Mouse (Mus musculus) kidney, adult 2 months (tissue): ENCODE measurements around the gene Dennd2a. TPM values are rescaled to one million over a fixed set of nuclear protein-coding genes. Genes with fewer than 3 reads are reported as not detected.
"Not testable (repeated sequence)": the region's sequence is repeated elsewhere in the genome, so short reads cannot be mapped to it uniquely, and the experiment has no call there.

Source experiments
- DNase-seq: peaks from one replicate; pipeline ENCODE4 v3.0.0; 2021
- H3K27ac ChIP-seq: fragments of 200-500 bp; 2 replicates; pipeline ENCODE4 v1.5.1; 2012; ENCODE audit warnings: low read depth, low read length, control low read depth, inconsistent platforms; ENCODE audit not compliant: insufficient read depth
- H3K27me3 ChIP-seq: fragments of 200-500 bp; replicated peaks from 2 replicates; pipeline ENCODE4 v1.6.1; 2012; ENCODE audit warnings: mild to moderate bottlenecking, moderate library complexity, low read length, inconsistent platforms; ENCODE audit not compliant: control insufficient read depth, insufficient read depth
- H3K36me3 ChIP-seq: fragments of 200-500 bp; 2 replicates; pipeline ENCODE4 v1.6.1; 2012; ENCODE audit warnings: mild to moderate bottlenecking, moderate library complexity, low read length, inconsistent platforms; ENCODE audit not compliant: control insufficient read depth, insufficient read depth
- H3K4me1 ChIP-seq: fragments of 200-500 bp; 2 replicates; pipeline ENCODE4 v1.6.1; 2011; ENCODE audit warnings: low read length; ENCODE audit not compliant: control insufficient read depth, insufficient read depth
- H3K4me3 ChIP-seq: fragments of 200-500 bp; 2 replicates; pipeline ENCODE4 v1.5.1; 2011; ENCODE audit warnings: mild to moderate bottlenecking, low read depth, low read length, control low read depth; ENCODE audit not compliant: insufficient read depth
- CTCF ChIP-seq: fragments of 200-500 bp; conservative IDR thresholded peaks from 2 replicates; pipeline ENCODE4 v1.5.1; 2011; ENCODE audit warnings: low read depth, mild to moderate bottlenecking, control low read depth, low read length, moderate library complexity, mixed read lengths; ENCODE audit not compliant: insufficient read depth, insufficient read length
- POLR2A ChIP-seq: fragments of 200-500 bp; IDR thresholded peaks from one replicate; pipeline ENCODE4 v1.6.1; 2011; ENCODE audit warnings: low read depth, low read length, control low read depth
- WGBS: fragments of 180-500 bp; shearing (Covaris S2); methylation state at CpG from one replicate; pipeline ENCODE4 v1.1.7; 2018; 5-methylcytosine and 5-hydroxymethylcytosine counted together
- polyA plus RNA-seq: library from polyadenylated mRNA; depleted of rRNA; stranded (reverse); fragments of >200 nt; gene quantifications from 2 replicates; pipeline ENCODE4 v1.2.3, GENCODE M21; 2012

Gene Dennd2a
- polyA plus RNA-seq, 1 experiment = 6.6 TPM

GRCm38 (mm10) chr6:39450580-39450979, 107.1 kb downstream of the Dennd2a start:
- Histone ChIP-seq H3K4me3 (no peak overlapping the region), H3K4me1 (no peaks in the 10 kb centered on the region), H3K27me3 (no peaks in the 10 kb centered on the region), H3K27ac (no peak overlapping the region), H3K36me3 (no peaks in the 10 kb centered on the region)
- no peak for DNase-seq
- 87% methylated on average over 4 of the region's 4 CpGs for WGBS
- TF ChIP-seq POLR2A (no peak), CTCF (no peak)

GRCm38 (mm10) chr6:39447429-39448185, 110.1 kb downstream of the Dennd2a start:
- DNase-seq = no peak

GRCm38 (mm10) chr6:39445801-39446572, 111.7 kb downstream of the Dennd2a start:
- Histone ChIP-seq H3K4me1 (no peaks in the 10 kb centered on the region), H3K27me3 (no peaks in the 10 kb centered on the region), H3K27ac (no peak overlapping the region), H3K4me3 (no peak overlapping the region), H3K36me3 (no peaks in the 10 kb centered on the region)
- DNase-seq = no peak
- 36% methylated on average over 19 of the region's 19 CpGs for WGBS
- TF ChIP-seq CTCF (no peak), POLR2A (no peak)

More at GRCm38 (mm10) chr6:39447429-39448185, 110.1 kb downstream of the Dennd2a start:
- no peaks in the 10 kb centered on the region for H3K36me3 ChIP-seq
- WGBS = 70% methylated on average over 4 of the region's 4 CpGs
- no peaks in the 10 kb centered on the region for H3K4me1 ChIP-seq
- no peak overlapping the region for H3K4me3 ChIP-seq
- TF ChIP-seq CTCF = no peak
- TF ChIP-seq POLR2A = no peak
- no peaks in the 10 kb centered on the region for H3K27me3 ChIP-seq
- H3K27ac ChIP-seq = no peak overlapping the region

GRCm38 (mm10) chr6:39442786-39443287, 114.8 kb downstream of the Dennd2a start:
- H3K4me1 ChIP-seq = no peaks in the 10 kb centered on the region
- no peak overlapping the region for H3K4me3 ChIP-seq
- H3K27ac ChIP-seq = no peak overlapping the region
- TF ChIP-seq CTCF = no peak
- no peak for TF ChIP-seq POLR2A
- no peaks in the 10 kb centered on the region for H3K36me3 ChIP-seq
- DNase-seq = no peak
- no peaks in the 10 kb centered on the region for H3K27me3 ChIP-seq

- H3K27me3 ChIP-seq = no peaks in the 10 kb centered on the region
- H3K27ac ChIP-seq = no peak overlapping the region
- no peak for TF ChIP-seq POLR2A
- no peak for TF ChIP-seq CTCF
- H3K4me1 ChIP-seq = no peaks in the 10 kb centered on the region
- no peaks in the 10 kb centered on the region for H3K36me3 ChIP-seq
- no peak for DNase-seq
- H3K4me3 ChIP-seq = no peak overlapping the region
These were observed 117.5 kb downstream of the Dennd2a start for GRCm38 (mm10) chr6:39440207-39440606.

- H3K27me3 ChIP-seq, H3K4me3 ChIP-seq, H3K4me1 ChIP-seq, H3K27ac ChIP-seq, DNase-seq, H3K36me3 ChIP-seq: not testable (repeated sequence)
- WGBS = 93% methylated on average over 6 of the region's 6 CpGs
These were observed 120.1 kb downstream of the Dennd2a start for GRCm38 (mm10) chr6:39437519-39437918.

- WGBS = 91% methylated on average over 5 of the region's 5 CpGs
- Histone ChIP-seq H3K4me1 (no peaks in the 10 kb centered on the region), H3K4me3 (no peak overlapping the region), H3K27ac (no peak overlapping the region), H3K27me3 (no peaks in the 10 kb centered on the region), H3K36me3 (no peaks in the 10 kb centered on the region)
- TF ChIP-seq CTCF (no peak), POLR2A (no peak)
- DNase-seq = no peak
These were observed 121.8 kb downstream of the Dennd2a start for GRCm38 (mm10) chr6:39435875-39436274.
